Mouse (Mus musculus): Measurements from ENCODE around the gene Ltb. TPM values are rescaled to one million over a fixed set of nuclear protein-coding genes. Genes with fewer than 3 reads are reported as not detected.
A peak's percentile ranks its signal among the peaks of the same experiment; 100 is the strongest.

The Ltb gene
- polyA plus RNA-seq, 1 experiment from 2014 or later, result 1.5 TPM

- WGBS, result under 1% methylated on average over 68 of the region's 69 CpGs
- H3K4me2 ChIP-seq, result peak within 1 kb of the TSS; percentile 79
- H3K4me1 ChIP-seq (replicated peaks), result peaks cover 46% of the 10 kb centered on the region
These were observed 47.2 kb downstream of the Ltb start, which contains the start of gene Ddx39b for GRCm38 (mm10) chr17:35241305-35242014. TSS of gene Ddx39b (plus strand) at chr17:35241746.

DNA sequence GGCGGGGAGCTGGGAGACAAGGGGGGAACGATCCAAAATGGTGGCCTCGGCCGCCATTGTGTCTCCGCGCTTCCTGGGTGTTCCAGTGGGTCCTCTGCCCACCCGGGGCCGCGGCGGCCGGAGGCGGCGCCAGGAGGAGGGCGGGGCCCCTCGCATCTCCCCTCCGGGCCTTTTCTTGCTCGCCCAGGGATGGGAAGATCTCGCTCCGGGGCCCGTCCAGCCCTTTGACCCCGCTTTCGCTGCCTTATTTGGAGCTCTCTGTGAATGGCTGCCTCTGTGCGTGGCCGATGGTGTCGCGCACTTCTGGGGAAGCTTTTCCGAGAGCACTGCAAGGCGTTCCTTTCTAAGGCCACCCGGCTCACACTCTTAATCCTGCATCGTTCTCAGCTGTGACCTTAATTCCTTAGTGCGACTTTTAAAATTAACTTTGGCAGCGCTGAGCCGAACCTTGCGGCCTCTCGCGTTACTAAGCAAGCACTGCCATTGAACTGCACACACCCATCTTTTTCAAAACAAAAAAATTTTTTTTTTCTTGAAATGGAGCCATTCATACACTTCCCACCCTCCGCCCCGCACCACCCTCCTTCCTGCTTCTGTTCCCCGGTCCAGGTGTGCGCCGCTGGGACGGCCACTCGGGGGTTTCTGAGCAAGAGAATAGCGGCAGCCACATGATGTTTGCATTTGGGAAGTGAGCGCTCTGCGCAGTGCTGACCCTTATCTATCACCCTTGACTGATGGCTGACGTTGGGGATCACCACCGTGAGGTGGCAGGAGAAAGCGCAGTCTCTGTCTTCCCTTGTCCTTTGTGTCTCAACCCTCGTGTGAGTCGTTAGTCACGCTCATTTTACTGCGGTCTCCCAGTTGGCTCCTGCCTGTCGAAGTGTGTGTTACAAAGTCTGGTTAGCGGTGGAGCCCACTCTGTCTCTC is 48.0 kb downstream of the Ltb start:
- peak overlapping the region; percentile 81 for H3K4me3 ChIP-seq
- H3K27me3 ChIP-seq, result no peaks in the 10 kb centered on the region
- H3K9me3 ChIP-seq (replicated peaks), result no peaks in the 10 kb centered on the region
- peak overlapping the region; percentile 93 for H3K9ac ChIP-seq
- peak; percentile 37 for ATAC-seq (replicated peaks; ENCODE audit: insufficient number of reproducible peaks, insufficient read depth, low FRiP score, low read depth)
- WGBS, result under 1% methylated on average over 55 of the region's 55 CpGs
- peaks cover 49% of the 10 kb centered on the region for H3K4me1 ChIP-seq (replicated peaks)
- H3K4me2 ChIP-seq, result peak overlapping the region; percentile 79
- H3K27ac ChIP-seq, result peak overlapping the region; percentile 98
- H3K36me3 ChIP-seq, result peaks cover 41% of the 10 kb centered on the region

More at GRCm38 (mm10) chr17:35241305-35242014, 47.2 kb downstream of the Ltb start, which contains the start of gene Ddx39b:
- Histone ChIP-seq H3K9ac (peak within 1 kb of the TSS; percentile 93), H3K27me3 (no peaks in the 10 kb centered on the region), H3K27ac (peak within 1 kb of the TSS; percentile 98), H3K4me3 (peak within 1 kb of the TSS; percentile 81), H3K9me3 (replicated peaks) (no peaks in the 10 kb centered on the region), H3K36me3 (peaks cover 33% of the 10 kb centered on the region)
- ATAC-seq (replicated peaks; ENCODE audit: insufficient number of reproducible peaks, insufficient read depth, low FRiP score, low read depth), result peak; percentile 89

GRCm38 (mm10) chr17:35243086-35243485 is 48.8 kb downstream of the Ltb start:
- Histone ChIP-seq H3K36me3 (peaks cover 48% of the 10 kb centered on the region), H3K9ac (peak overlapping the region; percentile 93), H3K27ac (peak overlapping the region; percentile 98), H3K4me2 (peak overlapping the region; percentile 79), H3K27me3 (no peaks in the 10 kb centered on the region), H3K4me3 (peak overlapping the region; percentile 81), H3K4me1 (replicated peaks) (peaks cover 50% of the 10 kb centered on the region), H3K9me3 (replicated peaks) (no peaks in the 10 kb centered on the region)
- 4% methylated on average over 16 of the region's 16 CpGs for WGBS
- no peak for ATAC-seq (replicated peaks; ENCODE audit: insufficient number of reproducible peaks, insufficient read depth, low FRiP score, low read depth)

GRCm38 (mm10) chr17:35244999-35245398 is 50.8 kb downstream of the Ltb start:
- peak overlapping the region; percentile 81 for H3K4me3 ChIP-seq
- peak overlapping the region; percentile 79 for H3K4me2 ChIP-seq
- H3K9ac ChIP-seq, result peak overlapping the region; percentile 93
- 65% methylated on average over 2 of the region's 2 CpGs for WGBS
- H3K36me3 ChIP-seq, result peaks cover 66% of the 10 kb centered on the region
- H3K27ac ChIP-seq, result no peak overlapping the region
- no peaks in the 10 kb centered on the region for H3K27me3 ChIP-seq
- no peaks in the 10 kb centered on the region for H3K9me3 ChIP-seq (replicated peaks)
- ATAC-seq (replicated peaks; ENCODE audit: insufficient number of reproducible peaks, insufficient read depth, low FRiP score, low read depth), result no peak
- peaks cover 50% of the 10 kb centered on the region for H3K4me1 ChIP-seq (replicated peaks)

Small RNA genes lying within 50 kb of the gene (microRNA-seq; reads per million reads assigned to microRNA genes)
- gene Mir6973a (not detected), gene Mir6974 (not detected), gene Mir6975 (2.3 reads per million, percentile 3 among the genes with 10 or more reads in this experiment)

Other genes starting within 250 kb of the Ltb start
- gene Hspa1b, start 235.2 kb upstream of the Ltb start, polyA plus RNA-seq (2015; fragmentation: Nextera tagmentation; extraction: Ambion mirVana), result 0.16 and 0.30 TPM in 2 replicates
- gene Gm20481, start 224.5 kb upstream of the Ltb start, polyA plus RNA-seq (2015; fragmentation: Nextera tagmentation; extraction: Ambion mirVana), result not detected in 2 replicates
- gene Hspa1a, start 222.3 kb upstream of the Ltb start, polyA plus RNA-seq (2015; fragmentation: Nextera tagmentation; extraction: Ambion mirVana), result 3.5 and 4.8 TPM in 2 replicates
- gene Hspa1l, start 221.7 kb upstream of the Ltb start, polyA plus RNA-seq (2015; fragmentation: Nextera tagmentation; extraction: Ambion mirVana), result 2.1 and 2.6 TPM in 2 replicates
- gene Lsm2, start 212.6 kb upstream of the Ltb start, polyA plus RNA-seq (2015; fragmentation: Nextera tagmentation; extraction: Ambion mirVana), result 116 and 132 TPM in 2 replicates
- 43.0 and 89.7 TPM in 2 replicates for gene Vars, start 193.5 kb upstream of the Ltb start, polyA plus RNA-seq (2015; fragmentation: Nextera tagmentation; extraction: Ambion mirVana)
- gene Vwa7, start 177.9 kb upstream of the Ltb start, polyA plus RNA-seq (2015; fragmentation: Nextera tagmentation; extraction: Ambion mirVana), result 0.24 and 0.31 TPM in 2 replicates
- gene Sapcd1, start 166.4 kb upstream of the Ltb start, polyA plus RNA-seq (2015; fragmentation: Nextera tagmentation; extraction: Ambion mirVana), result 1.4 and 2.8 TPM in 2 replicates
- gene Msh5, start 147.7 kb upstream of the Ltb start, polyA plus RNA-seq (2015; fragmentation: Nextera tagmentation; extraction: Ambion mirVana), result 2.7 and 3.8 TPM in 2 replicates
- gene Clic1, start 144.5 kb upstream of the Ltb start, polyA plus RNA-seq (2015; fragmentation: Nextera tagmentation; extraction: Ambion mirVana), result 307 and 332 TPM in 2 replicates
- 168 and 202 TPM in 2 replicates for gene Ddah2, start 135.4 kb upstream of the Ltb start, polyA plus RNA-seq (2015; fragmentation: Nextera tagmentation; extraction: Ambion mirVana)
- 0.14 TPM in 1 of 2 replicates, not detected in the other for gene Ly6g6c, start 129.1 kb upstream of the Ltb start, polyA plus RNA-seq (2015; fragmentation: Nextera tagmentation; extraction: Ambion mirVana)
- gene Mpig6b, start 128.3 kb upstream of the Ltb start, polyA plus RNA-seq (2015; fragmentation: Nextera tagmentation; extraction: Ambion mirVana), result 0.77 and 0.81 TPM in 2 replicates
- gene Ly6g6e, start 117.5 kb upstream of the Ltb start, polyA plus RNA-seq (2015; fragmentation: Nextera tagmentation; extraction: Ambion mirVana), result 0.29 and 0.31 TPM in 2 replicates
- 2.2 and 2.4 TPM in 2 replicates for gene Ly6g6d, start 116.4 kb upstream of the Ltb start, polyA plus RNA-seq (2015; fragmentation: Nextera tagmentation; extraction: Ambion mirVana)
- 0.16 and 0.29 TPM in 2 replicates for gene Ly6g6f, start 108.8 kb upstream of the Ltb start, polyA plus RNA-seq (2015; fragmentation: Nextera tagmentation; extraction: Ambion mirVana)
- gene Abhd16a, start 105.2 kb upstream of the Ltb start, polyA plus RNA-seq (2015; fragmentation: Nextera tagmentation; extraction: Ambion mirVana), result 64.7 and 80.1 TPM in 2 replicates
- 0.41 TPM in 1 of 2 replicates, not detected in the other for gene Ly6g5c, start 86.2 kb upstream of the Ltb start, polyA plus RNA-seq (2015; fragmentation: Nextera tagmentation; extraction: Ambion mirVana)
- 0.31 and 0.66 TPM in 2 replicates for gene Ly6g5b, start 79.0 kb upstream of the Ltb start, polyA plus RNA-seq (2015; fragmentation: Nextera tagmentation; extraction: Ambion mirVana)
- gene Gpank1, start 73.0 kb upstream of the Ltb start, polyA plus RNA-seq (2015; fragmentation: Nextera tagmentation; extraction: Ambion mirVana), result 10.0 and 13.8 TPM in 2 replicates
- 200 and 211 TPM in 2 replicates for gene Csnk2b, start 72.4 kb upstream of the Ltb start, polyA plus RNA-seq (2015; fragmentation: Nextera tagmentation; extraction: Ambion mirVana)
- gene D17H6S53E, start 68.1 kb upstream of the Ltb start, polyA plus RNA-seq (2015; fragmentation: Nextera tagmentation; extraction: Ambion mirVana), result 10.1 and 11.2 TPM in 2 replicates
- gene Apom, start 62.4 kb upstream of the Ltb start, polyA plus RNA-seq (2015; fragmentation: Nextera tagmentation; extraction: Ambion mirVana), result 0.57 and 4.7 TPM in 2 replicates
- 40.8 and 44.0 TPM in 2 replicates for gene Bag6, start 59.3 kb upstream of the Ltb start, polyA plus RNA-seq (2015; fragmentation: Nextera tagmentation; extraction: Ambion mirVana)
- 95.1 and 142 TPM in 2 replicates for gene Prrc2a, start 29.5 kb upstream of the Ltb start, polyA plus RNA-seq (2015; fragmentation: Nextera tagmentation; extraction: Ambion mirVana)
- 7.5 and 9.6 TPM in 2 replicates for gene Aif1, start 18.4 kb upstream of the Ltb start, polyA plus RNA-seq (2015; fragmentation: Nextera tagmentation; extraction: Ambion mirVana)
- 8.1 and 12.2 TPM in 2 replicates for gene Lst1, start 6.0 kb upstream of the Ltb start, polyA plus RNA-seq (2015; fragmentation: Nextera tagmentation; extraction: Ambion mirVana)
- gene Tnf, start 7.6 kb downstream of the Ltb start, polyA plus RNA-seq (2015; fragmentation: Nextera tagmentation; extraction: Ambion mirVana), result 0.43 TPM in 1 of 2 replicates, not detected in the other
- 0.09 and 0.62 TPM in 2 replicates for gene Lta, start 10.9 kb downstream of the Ltb start, polyA plus RNA-seq (2015; fragmentation: Nextera tagmentation; extraction: Ambion mirVana)
- gene Gm16181, start 26.4 kb downstream of the Ltb start, polyA plus RNA-seq (2015; fragmentation: Nextera tagmentation; extraction: Ambion mirVana), result 0.35 and 0.48 TPM in 2 replicates
- 8.9 and 9.4 TPM in 2 replicates for gene Atp6v1g2, start 39.2 kb downstream of the Ltb start, polyA plus RNA-seq (2015; fragmentation: Nextera tagmentation; extraction: Ambion mirVana)
- 7.8 and 9.1 TPM in 2 replicates for gene Nfkbil1, start 41.4 kb downstream of the Ltb start, polyA plus RNA-seq (2015; fragmentation: Nextera tagmentation; extraction: Ambion mirVana)
- gene Ddx39b, start 47.3 kb downstream of the Ltb start, polyA plus RNA-seq (2015; fragmentation: Nextera tagmentation; extraction: Ambion mirVana), result 213 and 268 TPM in 2 replicates
- 56.6 and 101 TPM in 2 replicates for gene H2-D1, start 68.3 kb downstream of the Ltb start, polyA plus RNA-seq (2015; fragmentation: Nextera tagmentation; extraction: Ambion mirVana)
- 0.06 and 0.09 TPM in 2 replicates for gene H2-Q1, start 126.0 kb downstream of the Ltb start, polyA plus RNA-seq (2015; fragmentation: Nextera tagmentation; extraction: Ambion mirVana)
- gene H2-Q2, start 147.8 kb downstream of the Ltb start, polyA plus RNA-seq (2015; fragmentation: Nextera tagmentation; extraction: Ambion mirVana), result 1.3 and 1.6 TPM in 2 replicates
- 2.1 and 5.5 TPM in 2 replicates for gene H2-Q4, start 185.2 kb downstream of the Ltb start, polyA plus RNA-seq (2015; fragmentation: Nextera tagmentation; extraction: Ambion mirVana)
- 0.43 and 1.8 TPM in 2 replicates for gene H2-Q6, start 230.4 kb downstream of the Ltb start, polyA plus RNA-seq (2015; fragmentation: Nextera tagmentation; extraction: Ambion mirVana)
- gene H2-Q7, start 244.7 kb downstream of the Ltb start, polyA plus RNA-seq (2015; fragmentation: Nextera tagmentation; extraction: Ambion mirVana), result 0.98 and 4.0 TPM in 2 replicates